Mouse (Mus musculus): ENCODE data around the gene Il17ra.

Il17ra gene

DNA sequence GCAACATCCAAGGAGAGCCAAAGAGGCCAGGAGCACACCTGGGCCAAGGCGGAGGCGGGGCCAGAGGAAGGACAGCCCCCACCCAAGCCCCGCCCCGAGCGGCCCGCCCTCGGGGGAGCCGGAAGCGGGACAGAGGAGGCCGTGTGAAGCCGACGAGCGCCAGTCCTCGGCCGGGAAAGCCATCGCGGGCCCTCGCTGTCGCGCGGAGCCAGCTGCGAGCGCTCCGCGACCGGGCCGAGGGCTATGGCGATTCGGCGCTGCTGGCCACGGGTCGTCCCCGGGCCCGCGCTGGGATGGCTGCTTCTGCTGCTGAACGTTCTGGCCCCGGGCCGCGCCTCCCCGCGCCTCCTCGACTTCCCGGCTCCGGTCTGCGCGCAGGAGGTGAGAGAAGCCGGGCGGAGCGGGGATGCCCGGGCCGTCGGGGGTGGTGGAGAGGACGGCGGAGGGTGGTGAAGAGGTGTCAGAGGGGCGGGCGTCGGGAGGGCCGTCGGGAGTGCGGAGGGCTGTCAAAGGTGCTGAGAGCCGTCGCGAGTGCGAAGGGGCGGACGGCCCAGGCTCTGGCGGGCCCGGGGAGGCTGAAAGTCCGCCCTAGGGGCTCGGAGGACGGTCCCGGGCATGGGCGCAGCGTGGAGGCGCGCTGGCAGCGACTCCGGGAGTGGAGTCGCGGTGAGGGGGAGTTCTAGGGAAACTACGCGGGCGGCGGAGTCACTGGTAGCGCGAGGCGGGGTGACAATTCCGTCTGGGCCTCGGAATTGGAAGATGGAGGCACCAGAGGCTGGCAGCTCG lies at the start of gene Il17ra:
Gene Il17ra (plus strand): TSS at position 162 of the 786 bp plus-strand sequence.
- peak; percentile 83 for DNase-seq (ENCODE audit: low spot score)

DNA sequence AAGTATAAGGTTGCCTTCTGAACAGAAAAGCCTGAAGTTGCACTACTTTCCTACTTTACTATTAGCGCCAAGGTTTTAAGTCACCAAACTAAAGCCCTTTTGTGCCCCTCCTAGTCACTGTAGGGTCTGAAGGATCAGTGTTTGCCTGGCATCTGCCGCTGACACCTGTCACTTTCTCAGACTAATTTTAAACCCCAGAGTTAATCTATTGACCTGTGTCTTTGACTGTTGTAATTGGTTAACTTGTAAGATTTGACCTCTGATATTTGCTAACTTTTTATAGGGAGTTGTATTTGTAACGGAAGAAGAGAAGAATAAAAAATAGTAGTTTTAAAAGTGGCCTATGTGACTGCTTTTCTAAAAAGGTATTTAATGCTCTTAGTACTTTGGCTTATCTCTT lies 24.9 kb upstream of the Il17ra start:
- no peak for DNase-seq (ENCODE audit: low spot score)

- no peak for DNase-seq (ENCODE audit: low spot score)
Measured at GRCm38 (mm10) chr6:120442171-120442749, 20.8 kb upstream of the Il17ra start.

DNA sequence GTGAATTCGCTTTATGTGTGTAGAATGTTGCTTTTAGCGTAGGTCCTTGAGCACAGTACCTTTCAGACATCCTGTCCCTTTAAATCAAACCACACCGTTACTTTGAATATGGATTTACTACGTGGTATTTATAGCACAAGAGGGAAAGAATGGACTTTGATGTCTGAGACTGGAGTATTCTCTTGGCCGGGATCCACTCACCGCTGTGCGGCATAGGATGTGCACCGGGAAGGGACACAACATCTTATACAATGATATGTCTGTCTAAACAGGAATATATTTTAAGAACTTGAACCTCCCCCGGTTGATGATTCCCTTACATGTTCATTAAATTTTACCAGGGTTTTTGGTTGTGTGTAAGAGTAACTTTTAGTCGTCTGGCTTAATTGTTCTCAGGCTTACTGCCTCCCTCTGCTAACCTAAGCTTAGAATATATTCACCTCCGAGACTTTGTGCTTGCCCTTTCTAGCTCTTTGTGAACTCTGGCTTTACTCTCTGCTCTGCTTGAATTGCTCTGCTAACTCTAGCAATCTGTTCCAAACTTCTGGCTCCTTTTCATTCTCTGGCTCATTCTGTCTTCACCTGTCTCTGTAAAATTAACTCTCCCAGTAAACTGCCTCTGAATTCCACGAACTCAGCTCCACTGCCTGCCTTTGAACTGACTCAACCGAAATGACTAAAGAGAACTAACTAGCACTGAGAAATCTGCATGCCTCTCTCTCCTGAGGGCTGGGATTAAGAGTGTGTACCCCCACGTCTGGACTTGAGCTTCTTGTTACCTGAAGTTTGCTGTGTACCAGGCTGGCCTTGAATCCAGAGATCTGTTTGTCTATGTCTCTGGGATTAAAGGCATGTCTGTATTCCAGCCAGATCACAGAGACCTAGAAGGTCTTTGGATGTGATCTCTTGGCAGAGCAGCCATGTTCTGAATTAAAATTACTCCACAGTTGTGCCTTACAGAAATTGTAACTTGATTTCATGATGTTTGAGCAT lies 19.4 kb upstream of the Il17ra start:
- no peak for DNase-seq (ENCODE audit: low spot score)

DNA sequence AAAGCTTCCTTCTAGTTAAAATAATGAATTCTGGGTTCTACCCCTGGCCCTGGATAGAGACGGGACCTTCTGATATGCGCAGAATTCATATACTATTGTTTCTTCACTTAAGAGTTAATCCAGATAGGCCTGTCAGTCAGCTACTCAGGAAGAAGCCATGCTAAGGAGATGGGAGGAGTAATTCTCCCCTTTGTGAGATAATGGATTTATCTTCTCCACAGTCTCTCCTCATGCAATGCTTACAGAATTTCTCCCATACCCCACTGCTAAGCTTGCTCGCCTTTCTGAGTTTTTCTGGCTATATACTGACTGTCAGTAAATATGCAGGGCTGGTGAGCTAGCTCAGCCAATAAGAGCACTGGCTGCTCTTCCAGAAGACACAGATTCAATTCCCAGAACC lies 12.8 kb upstream of the Il17ra start:
- DNase-seq (ENCODE audit: low spot score): no peak

GRCm38 (mm10) chr6:120452384-120453102 lies 10.5 kb upstream of the Il17ra start:
- DNase-seq (ENCODE audit: low spot score): no peak

DNA sequence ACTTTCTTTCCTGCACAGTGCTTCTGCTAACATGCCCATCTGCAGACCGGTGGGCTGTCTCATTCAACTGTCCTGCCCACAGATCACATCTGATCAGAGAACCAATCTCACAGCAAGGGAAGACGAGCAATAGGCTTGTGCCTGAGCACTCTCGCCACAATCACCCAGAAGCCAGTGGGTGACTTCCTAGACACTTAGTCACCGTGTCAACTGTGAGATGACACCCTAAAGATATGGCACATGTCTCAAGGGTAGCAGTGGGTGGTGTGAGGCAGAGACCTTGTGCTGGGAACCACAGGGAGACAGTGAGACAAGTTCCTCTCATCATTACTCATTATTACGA lies 10.0 kb upstream of the Il17ra start:
- no peak for DNase-seq (ENCODE audit: low spot score)

GRCm38 (mm10) chr6:120453556-120453955 lies 9.5 kb upstream of the Il17ra start:
- no peak for DNase-seq (ENCODE audit: low spot score)

DNA sequence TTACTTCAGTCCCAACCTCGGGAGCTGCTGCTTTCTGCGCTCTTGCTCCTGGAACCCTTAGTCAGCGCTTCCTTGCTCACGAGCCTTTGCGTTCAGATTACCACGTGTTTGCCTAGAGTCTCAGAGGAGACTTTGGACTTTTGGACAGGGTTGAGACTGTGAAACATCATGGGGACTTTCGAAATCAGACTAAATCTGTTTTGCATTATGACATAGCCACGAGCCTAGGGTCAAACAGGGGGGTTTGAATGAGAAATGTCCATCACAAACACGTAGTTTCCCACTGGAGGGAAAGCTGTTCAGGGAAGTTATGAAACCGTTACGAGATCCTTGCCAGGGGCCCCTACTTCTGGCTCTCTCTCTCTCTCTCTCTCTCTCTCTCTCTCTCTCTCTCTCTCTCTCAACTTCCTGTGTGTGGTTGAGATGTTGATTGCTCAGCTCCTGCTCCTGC lies 8.4 kb upstream of the Il17ra start:
- DNase-seq (ENCODE audit: low spot score): no peak

- DNase-seq (ENCODE audit: low spot score): no peak
Measured at GRCm38 (mm10) chr6:120457074-120457473, 6.0 kb upstream of the Il17ra start.

DNA sequence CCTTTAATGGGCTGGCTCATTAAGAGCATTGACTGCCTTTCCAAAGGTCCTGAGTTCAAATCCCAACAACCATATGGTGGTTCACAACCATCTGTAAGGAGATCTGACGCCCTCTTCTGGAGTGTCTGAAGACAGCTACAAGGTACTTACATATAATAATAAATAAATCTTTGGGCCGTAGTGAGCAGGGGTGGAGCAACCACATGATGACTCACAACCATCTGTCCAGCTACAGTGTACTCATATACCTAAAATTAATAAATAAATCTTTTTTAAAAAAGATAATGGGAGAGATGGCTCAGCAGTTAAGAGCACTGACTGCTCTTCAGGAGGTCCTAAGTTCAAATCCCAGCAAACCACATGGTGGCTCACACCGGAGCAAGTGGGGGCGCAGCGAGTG lies 5.3 kb upstream of the Il17ra start:
- DNase-seq (ENCODE audit: low spot score): no peak

DNA sequence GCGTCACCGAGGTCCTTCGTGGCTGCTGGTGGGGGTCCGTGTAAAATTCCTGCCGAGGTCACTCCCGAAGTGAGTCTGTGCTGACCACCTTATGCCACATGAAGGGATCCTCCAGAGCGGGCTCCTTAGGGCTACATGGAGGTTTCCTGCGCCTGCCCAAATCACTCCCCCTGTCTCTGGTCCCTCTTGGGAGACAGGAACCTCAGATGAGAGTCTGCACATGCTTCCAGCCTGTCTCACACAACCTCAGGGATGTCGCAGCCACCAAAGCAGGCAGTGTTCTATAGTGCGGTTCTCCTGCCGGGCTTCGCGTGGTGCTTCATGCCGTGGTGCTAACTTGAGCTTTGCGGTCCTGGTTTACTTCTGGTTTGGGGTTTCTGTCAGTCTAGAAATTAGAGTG lies 1.8 kb upstream of the Il17ra start:
- no peak for DNase-seq (ENCODE audit: low spot score)

GRCm38 (mm10) chr6:120462251-120462650 lies 796 bp upstream of the Il17ra start:
- no peak for DNase-seq (ENCODE audit: low spot score)

DNA sequence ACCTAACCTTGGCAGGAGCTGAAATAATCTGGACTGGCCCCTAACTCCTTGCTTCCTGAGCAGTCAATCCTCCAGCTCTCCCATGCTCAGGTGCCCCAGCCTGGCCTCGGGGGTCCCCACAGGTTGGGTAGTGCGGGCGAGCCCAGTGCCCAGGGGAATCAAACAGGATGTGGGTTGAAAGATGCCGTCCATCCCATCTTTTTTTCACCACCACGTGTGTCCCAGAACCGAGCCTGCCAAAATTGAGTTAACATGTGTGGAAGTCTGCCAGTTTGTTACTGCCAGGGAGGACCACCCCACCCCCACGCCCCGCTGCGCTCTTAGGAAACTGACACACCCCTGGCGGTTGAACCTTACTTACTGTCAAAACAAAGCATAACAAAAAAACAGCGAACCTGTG lies 837 bp downstream of the Il17ra start:
- no peak for DNase-seq (ENCODE audit: low spot score)

GRCm38 (mm10) chr6:120464406-120464939 lies 1.4 kb downstream of the Il17ra start:
- DNase-seq (ENCODE audit: low spot score): no peak

DNA sequence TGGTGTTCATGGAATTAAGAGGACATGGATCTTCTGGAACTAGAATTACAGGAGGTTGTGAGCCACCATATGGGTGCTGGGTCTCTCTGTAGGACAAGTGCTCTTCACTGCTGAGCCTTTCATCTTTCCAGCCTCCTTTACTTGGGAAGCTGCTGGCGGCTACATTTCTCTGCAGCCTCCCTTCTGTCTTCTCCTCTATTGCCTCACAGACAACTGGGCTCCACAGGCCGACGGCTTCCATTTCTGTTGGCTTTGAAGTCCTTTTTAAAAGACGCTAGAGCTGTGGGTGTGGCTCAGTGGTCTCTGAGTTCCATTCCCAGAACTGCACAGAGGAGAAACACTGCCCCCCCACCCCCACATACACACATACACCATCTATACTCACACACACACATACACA lies 2.3 kb downstream of the Il17ra start:
- DNase-seq (ENCODE audit: low spot score): no peak

DNA sequence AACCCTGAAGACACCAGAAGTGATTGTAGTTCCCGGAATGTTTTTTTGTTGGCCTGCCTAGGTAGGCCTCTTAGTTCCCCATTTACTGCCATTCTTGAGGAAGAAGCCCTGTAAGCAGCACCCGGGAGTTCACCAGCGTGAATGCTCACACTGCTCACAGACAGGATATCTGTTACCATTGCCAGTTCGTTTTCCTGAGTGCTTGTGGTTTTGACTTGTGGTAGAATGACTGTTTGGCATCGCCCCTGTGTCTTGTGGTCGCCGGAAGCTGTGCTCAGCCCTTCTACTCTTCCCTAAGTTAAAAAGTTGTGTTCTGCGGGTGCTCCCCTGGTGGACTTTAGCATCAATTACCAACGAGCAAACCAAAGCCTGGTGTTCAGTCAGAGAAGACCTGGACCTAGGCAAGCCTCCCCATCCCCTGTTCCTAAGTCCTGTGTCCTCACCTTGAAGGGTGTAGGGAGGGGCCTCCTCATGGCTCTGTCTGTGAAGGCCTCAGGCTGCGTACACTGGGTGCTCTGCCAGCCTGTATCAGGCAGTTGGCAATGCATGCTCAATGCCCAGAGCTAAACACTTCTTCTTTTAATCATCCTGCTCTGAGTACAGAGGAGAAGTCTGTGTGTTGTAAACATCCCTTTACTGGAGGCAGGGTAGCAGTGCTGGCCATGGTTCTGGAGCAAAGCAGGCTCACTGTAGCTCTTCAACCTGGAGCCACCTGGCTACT lies 3.7 kb downstream of the Il17ra start:
- DNase-seq (ENCODE audit: low spot score): no peak

- DNase-seq (ENCODE audit: low spot score): no peak
Measured at GRCm38 (mm10) chr6:120468259-120468658, 5.2 kb downstream of the Il17ra start.

- no peak for DNase-seq (ENCODE audit: low spot score)
Measured at GRCm38 (mm10) chr6:120469268-120469667, 6.2 kb downstream of the Il17ra start.

DNA sequence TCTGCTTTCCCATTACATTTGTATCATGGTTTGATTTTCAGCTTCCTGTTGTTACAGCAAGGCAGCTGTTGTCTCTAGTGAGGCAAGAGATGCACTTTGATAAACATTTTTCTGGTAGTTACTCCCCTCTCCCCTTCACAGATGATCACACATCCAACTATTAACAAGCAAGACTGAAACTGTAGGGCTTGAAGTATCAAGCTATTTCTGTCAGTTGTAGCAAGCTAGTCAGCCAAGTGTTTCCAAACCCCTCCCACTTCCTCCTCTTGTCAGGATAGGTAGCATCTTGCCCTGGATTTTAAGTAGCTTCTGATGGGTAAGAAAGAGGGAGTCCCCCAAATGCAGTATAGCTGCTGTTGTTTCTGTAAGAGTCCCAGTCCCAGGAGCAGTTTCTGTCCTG lies 6.7 kb downstream of the Il17ra start:
- DNase-seq (ENCODE audit: low spot score): no peak

GRCm38 (mm10) chr6:120470666-120471065 lies 7.6 kb downstream of the Il17ra start:
- no peak for DNase-seq (ENCODE audit: low spot score)
